In the genomic region with DNA sequence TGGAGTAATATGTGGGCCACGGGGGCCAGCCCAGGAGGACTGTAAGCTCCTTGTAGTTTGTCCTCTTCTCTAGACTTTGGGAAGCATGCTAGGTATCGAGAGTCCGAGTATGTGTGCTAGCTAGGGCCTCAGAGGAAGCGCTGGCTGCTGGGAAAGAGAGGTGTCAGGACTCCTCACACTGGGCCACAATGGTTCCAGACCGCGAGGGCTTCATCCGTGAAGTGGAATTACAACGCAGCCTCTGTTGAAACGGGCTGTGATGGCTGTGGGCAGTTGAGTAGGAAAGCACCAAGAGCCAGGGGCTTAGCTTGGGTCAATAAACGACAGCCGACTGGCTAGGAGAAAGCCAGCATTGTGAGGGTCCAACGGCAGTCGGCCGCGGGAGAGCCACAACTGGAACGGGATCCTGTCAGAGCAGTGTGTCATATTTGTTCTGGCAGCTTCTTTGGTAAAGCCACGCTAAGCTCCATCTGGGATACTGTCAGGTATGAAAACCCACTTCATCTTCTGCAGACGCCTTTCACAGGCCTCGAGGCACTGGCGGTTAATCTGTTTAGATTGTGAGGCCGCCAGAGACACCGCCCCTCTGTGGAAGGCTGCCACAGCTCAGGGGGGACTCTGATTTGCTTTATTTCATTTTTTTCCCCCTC, we compare ENCODE assay signal across 13 mouse cellular contexts. TPM values are rescaled to one million over a fixed set of nuclear protein-coding genes. Genes with fewer than 3 reads are reported as not detected.
A peak's percentile ranks its signal among the peaks of the same experiment; 100 is the strongest.
DNase-seq lines count a peak whose midpoint lies in the region; ATAC-seq and TF ChIP-seq lines count a peak whose summit lies in the region.
"Had no signal": no experiment of that assay in that cellular context is flagged by ENCODE, and none has a peak within 500 bp of the region (broad histone marks: within the 10 kb centered on the region; RNA-seq: fewer than 3 reads in every experiment).

No protein-coding gene starts in this region.

- ATAC-seq in lung, embryonic 16.5 days (ENCODE audit: low read depth): 0 out of 2 replicates have a peak, but pooled peaks have one; percentile 28
- peak; percentile 63 for ATAC-seq in forebrain, postnatal 0 days
- peak; percentile 61 for ATAC-seq in midbrain, embryonic 15.5 days (replicated peaks)
- no peak for ATAC-seq in megakaryocyte progenitor cell, adult 5-6 weeks (replicated peaks; ENCODE audit: poor library complexity)
- ATAC-seq: Patski had no signal

- DNase-seq in cerebellum, postnatal 10 days: peak; percentile 37 to 51
- no peak for DNase-seq in cerebellum, postnatal 4 days (ENCODE audit: low spot score in 2 of 2)
- DNase-seq in lung, adult 2 months: no peak
- peak; percentile 59 for DNase-seq in forebrain, postnatal 0 days
- no peak for DNase-seq in urinary bladder, adult 2 months (ENCODE audit: low spot score)
- DNase-seq: kidney, adult 8-10 months; lung, postnatal 14 days had no signal

- no peaks in the 10 kb centered on the region for H3K27me3 ChIP-seq in lung, embryonic 16.5 days (ENCODE audit: control insufficient read depth, insufficient read depth, low read depth, low read length)
- H3K27me3 ChIP-seq in forebrain, postnatal 0 days (ENCODE audit: insufficient read depth, low read length): no peaks in the 10 kb centered on the region
- no peaks in the 10 kb centered on the region for H3K27me3 ChIP-seq in midbrain, embryonic 15.5 days (replicated peaks)
- H3K27me3 ChIP-seq: Patski had no signal

- no peak for TF ChIP-seq CTCF in lung, adult 2 months (IDR thresholded peaks at IDR 0.05; ENCODE audit: insufficient read depth, low read length)
- no peak for TF ChIP-seq CTCF in forebrain, postnatal 0 days (IDR thresholded peaks at IDR 0.05; ENCODE audit: low read depth)

- H3K4me1 ChIP-seq in lung, embryonic 16.5 days (replicated peaks; ENCODE audit: control insufficient read depth, insufficient read depth, low read length): no peaks in the 10 kb centered on the region
- H3K4me1 ChIP-seq in lung, adult 2 months (ENCODE audit: control insufficient read depth, insufficient read depth, low read length): no peaks in the 10 kb centered on the region
- H3K4me1 ChIP-seq in forebrain, postnatal 0 days (ENCODE audit: insufficient read depth): peaks cover 5% of the 10 kb centered on the region; the same call in 1 of the 2 replicates
- H3K4me1 ChIP-seq in midbrain, embryonic 15.5 days: peaks cover 16% of the 10 kb centered on the region

- no peak overlapping the region for H3K27ac ChIP-seq in lung, embryonic 16.5 days (ENCODE audit: low read length)
- H3K27ac ChIP-seq in forebrain, postnatal 0 days (ENCODE audit: low read depth, low read length): no peak overlapping the region; the same call in 1 of the 2 replicates
- H3K27ac ChIP-seq in midbrain, embryonic 15.5 days: peak overlapping the region; percentile 60

- H3K4me3 ChIP-seq in lung, embryonic 16.5 days (ENCODE audit: low read length): no peak overlapping the region
- H3K4me3 ChIP-seq in lung, adult 2 months (replicated peaks; ENCODE audit: extremely low read depth, low read depth, low read length): no peak overlapping the region
- no peak overlapping the region for H3K4me3 ChIP-seq in forebrain, postnatal 0 days (ENCODE audit: low read depth, low read length)
- H3K4me3 ChIP-seq in midbrain, embryonic 15.5 days: no peak overlapping the region

- no peaks in the 10 kb centered on the region for H3K9me3 ChIP-seq in lung, embryonic 16.5 days (ENCODE audit: control insufficient read depth, low read length)
- H3K9me3 ChIP-seq in forebrain, postnatal 0 days (ENCODE audit: low read length): no peaks in the 10 kb centered on the region
- no peaks in the 10 kb centered on the region for H3K9me3 ChIP-seq in midbrain, embryonic 15.5 days

- 56% methylated on average over 22 of the region's 22 CpGs for WGBS in lung, embryonic 16.5 days
- 66% methylated on average over 22 of the region's 22 CpGs for WGBS in lung, adult 2 months
- 66% methylated on average over 22 of the region's 22 CpGs for WGBS in forebrain, postnatal 0 days
- 57% methylated on average over 22 of the region's 22 CpGs for WGBS in midbrain, embryonic 15.5 days

- no peak overlapping the region for H3K9ac ChIP-seq in lung, embryonic 16.5 days (ENCODE audit: low read length)
- H3K9ac ChIP-seq in forebrain, postnatal 0 days: no peak overlapping the region
- H3K9ac ChIP-seq in midbrain, embryonic 15.5 days: no peak overlapping the region

- H3K36me3 ChIP-seq in lung, embryonic 16.5 days (ENCODE audit: control insufficient read depth, insufficient read depth, low read length): no peaks in the 10 kb centered on the region
- H3K36me3 ChIP-seq in forebrain, postnatal 0 days (ENCODE audit: insufficient read depth): no peaks in the 10 kb centered on the region
- no peaks in the 10 kb centered on the region for H3K36me3 ChIP-seq in midbrain, embryonic 15.5 days (replicated peaks)

- no peak overlapping the region for H3K4me2 ChIP-seq in lung, embryonic 16.5 days (ENCODE audit: low read depth, low read length)
- no peak overlapping the region for H3K4me2 ChIP-seq in forebrain, postnatal 0 days (ENCODE audit: low read depth)
- H3K4me2 ChIP-seq in midbrain, embryonic 15.5 days: no peak overlapping the region

- no peak for TF ChIP-seq POLR2A in lung, adult 2 months (IDR thresholded peaks at IDR 0.05; ENCODE audit: borderline replicate concordance, extremely low read depth, low read depth, low read length)

RNA-seq across cellular contexts. Expression of gene Cnmd, which starts 41.7 kb away (rescaled TPM):
- 9.4 and 11.2 TPM in 2 replicates for polyA plus RNA-seq in lung, embryonic 16.5 days (2015; fragmentation: Nextera tagmentation; extraction: Ambion mirVana)
- 0.08 and 0.30 TPM in 2 replicates for polyA plus RNA-seq in lung, adult 2 months (2012; rRNA removed)
- 0.62 and 6.8 TPM in 2 replicates for total RNA-seq in forebrain, postnatal 0 days (2014; rRNA removed)
- polyA plus RNA-seq in forebrain, postnatal 0 days (2015; fragmentation: Nextera tagmentation; extraction: Ambion mirVana): 3.4 and 5.5 TPM in 2 replicates
- polyA plus RNA-seq in midbrain, embryonic 15.5 days (2015; fragmentation: Nextera tagmentation; extraction: Ambion mirVana): 1.9 and 2.1 TPM in 2 replicates
- 1.5 and 2.4 TPM in 2 replicates for total RNA-seq in megakaryocyte progenitor cell, adult 5-6 weeks (2015)
- total RNA-seq in megakaryocyte progenitor cell, adult 5-6 weeks (2017): 0.29 and 1.5 TPM in 2 replicates
- 1.7 and 2.1 TPM in 2 replicates for polyA plus RNA-seq in urinary bladder, adult 2 months (2012; rRNA removed)
- total RNA-seq: hematopoietic stem cell, adult 5-6 weeks had no signal
- polyA plus RNA-seq: small intestine, adult 2 months had no signal

Comparison
In these comparisons a context has a peak if more than half of its experiments do, and no peak if none do; other contexts are left out.
1. DNase-seq: peak in cerebellum, postnatal 10 days (2 of 2) and forebrain, postnatal 0 days (single experiment); none in cerebellum, postnatal 4 days (0 of 2), lung, adult 2 months (single experiment) and urinary bladder, adult 2 months (single experiment).